Mouse (Mus musculus): Measurements from ENCODE around the gene Mkln1.
A peak's percentile ranks its signal among the peaks of the same experiment; 100 is the strongest.

The Mkln1 gene

DNA sequence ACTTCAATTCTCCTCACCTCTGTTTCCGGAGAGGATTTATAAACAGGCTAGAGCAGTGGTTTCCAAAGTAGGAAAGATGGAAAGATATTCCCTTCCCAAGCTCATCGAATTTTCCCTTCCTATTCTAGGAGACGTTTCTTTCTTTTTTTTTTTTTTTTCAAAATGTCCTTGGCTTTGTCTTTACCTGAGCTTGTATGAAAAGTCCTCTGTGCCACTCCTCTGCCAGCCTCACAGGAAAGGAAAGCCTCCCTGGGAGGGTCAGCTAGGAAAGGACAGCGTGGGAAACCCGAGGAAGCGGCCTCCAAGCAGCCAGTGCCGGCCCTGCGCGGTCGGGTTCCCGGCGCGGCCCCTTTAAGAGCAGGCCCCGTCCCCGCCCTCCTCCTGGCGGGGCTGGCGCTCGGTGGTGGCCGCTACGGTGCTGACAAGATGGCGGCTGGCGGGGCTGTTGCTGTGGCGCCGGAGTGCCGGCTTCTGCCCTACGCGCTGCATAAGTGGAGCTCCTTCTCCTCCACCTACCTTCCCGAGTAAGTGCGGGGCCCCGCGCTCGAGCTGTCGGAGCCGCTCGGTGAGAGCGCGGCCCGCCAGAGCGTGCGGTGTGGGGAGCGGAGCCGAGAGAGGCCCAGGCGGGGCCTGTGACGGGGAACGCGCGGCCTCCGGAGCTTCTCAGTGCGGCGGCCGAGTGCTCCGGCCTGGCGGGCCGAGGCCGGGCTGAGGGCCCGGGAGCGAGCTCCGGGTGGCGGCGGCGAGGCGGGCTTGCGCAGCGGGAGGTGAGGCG, at the start of gene Mkln1:
TSS of gene Mkln1 (plus strand) at position 305 of the 775 bp plus-strand sequence.
- peak; percentile 53 to 89 for DNase-seq (ENCODE audit: low spot score in 2 of 2)

DNA sequence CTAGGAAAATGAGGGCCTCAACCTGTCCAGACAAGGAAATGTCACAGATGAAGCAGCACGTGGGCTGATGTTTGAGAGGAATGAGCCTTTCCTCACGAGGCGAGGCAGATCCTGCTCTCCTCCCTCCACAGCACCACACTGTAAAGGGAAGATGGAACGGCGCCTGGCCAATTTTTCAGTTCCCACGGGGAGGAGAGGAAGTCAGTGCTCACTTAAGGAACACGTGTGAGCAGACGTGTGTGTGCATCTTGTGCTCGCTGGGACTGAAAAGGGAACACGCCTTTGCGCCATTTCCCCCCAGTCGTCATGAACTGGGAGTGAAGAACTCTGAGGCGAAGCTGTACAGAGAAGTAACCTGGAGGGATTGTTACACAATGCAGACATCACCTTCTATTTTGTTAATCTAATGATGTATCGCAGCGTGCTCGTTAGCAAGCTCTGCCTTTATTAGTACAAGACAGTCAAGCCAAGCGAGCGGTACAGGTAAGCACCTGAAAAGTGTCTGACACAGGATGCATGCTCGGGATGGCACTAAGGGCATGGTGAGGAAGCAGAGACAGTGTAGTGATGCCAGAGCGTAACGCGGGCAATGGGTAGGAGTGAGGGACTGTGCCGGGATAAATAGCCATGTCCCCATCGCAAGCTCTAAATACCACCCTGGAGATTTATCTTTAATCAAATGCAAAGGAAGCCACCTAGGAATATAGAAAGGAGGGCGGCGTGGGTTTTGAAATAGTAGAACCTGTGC, 41.9 kb upstream of the Mkln1 start:
- DNase-seq (ENCODE audit: low spot score in 2 of 2) = peak in 1 of 2 experiments; percentile 53

DNA sequence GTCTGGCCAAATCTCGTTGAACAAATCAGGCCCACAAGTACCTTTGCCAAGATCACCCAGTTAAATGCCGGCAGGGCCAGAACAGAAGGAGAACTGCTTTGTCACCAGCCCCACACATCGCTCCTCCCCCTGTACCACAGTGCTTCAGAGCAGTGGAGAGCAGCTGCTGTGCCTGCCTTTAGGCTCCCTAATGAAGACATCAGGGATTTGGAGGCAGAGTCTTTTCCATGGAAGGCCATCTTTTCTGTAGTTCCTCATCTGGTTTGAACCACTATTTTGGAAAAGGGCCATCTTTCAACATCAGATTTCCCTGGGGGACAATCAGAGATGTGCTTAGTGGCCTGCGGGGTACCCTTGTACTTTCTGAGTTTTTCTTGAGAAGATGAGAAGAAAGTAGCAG, 41.2 kb upstream of the Mkln1 start:
- peak in 1 of 2 experiments; percentile 66 for DNase-seq (ENCODE audit: low spot score in 2 of 2)

DNA sequence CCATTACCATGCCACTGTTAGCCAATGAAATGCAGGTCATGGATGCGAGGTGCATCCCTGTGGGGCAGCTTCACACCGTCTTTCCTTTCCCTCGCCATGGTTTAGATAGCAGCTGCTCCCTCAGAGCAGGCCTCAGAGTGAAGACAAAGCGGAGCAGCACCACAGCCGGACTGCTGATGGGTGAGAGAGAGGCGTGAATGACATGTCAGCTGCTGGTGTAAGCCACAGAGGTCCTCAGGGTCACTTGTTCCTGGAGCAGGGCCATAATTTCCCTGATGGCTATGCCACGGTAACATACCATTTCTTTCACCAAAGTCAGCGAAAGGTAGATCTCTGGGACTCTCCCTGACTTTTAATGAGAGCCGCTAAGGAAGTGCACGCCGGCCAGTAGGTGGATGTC, 35.9 kb upstream of the Mkln1 start:
- no peak for DNase-seq (ENCODE audit: low spot score in 2 of 2)

DNA sequence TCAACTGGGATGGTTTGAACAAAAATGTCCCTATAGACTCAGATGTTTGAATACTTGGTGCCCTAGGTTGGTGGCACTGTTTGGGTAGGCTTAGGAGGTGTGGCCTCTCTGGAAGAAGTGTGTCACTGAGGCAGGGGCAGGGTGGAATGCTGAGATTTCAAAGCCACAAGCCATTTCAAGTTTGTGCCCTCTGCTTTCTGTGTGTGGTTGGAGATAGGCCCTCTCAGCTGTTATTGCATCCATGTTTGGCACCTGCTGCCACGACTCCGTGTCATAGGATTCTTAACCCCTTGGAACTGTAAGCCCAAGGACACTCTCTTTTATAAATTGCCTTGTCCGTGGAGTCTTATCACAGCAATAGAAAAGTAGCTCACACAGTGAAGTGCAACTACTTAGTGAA, 34.1 kb upstream of the Mkln1 start:
- DNase-seq (ENCODE audit: low spot score in 2 of 2) = no peak

DNA sequence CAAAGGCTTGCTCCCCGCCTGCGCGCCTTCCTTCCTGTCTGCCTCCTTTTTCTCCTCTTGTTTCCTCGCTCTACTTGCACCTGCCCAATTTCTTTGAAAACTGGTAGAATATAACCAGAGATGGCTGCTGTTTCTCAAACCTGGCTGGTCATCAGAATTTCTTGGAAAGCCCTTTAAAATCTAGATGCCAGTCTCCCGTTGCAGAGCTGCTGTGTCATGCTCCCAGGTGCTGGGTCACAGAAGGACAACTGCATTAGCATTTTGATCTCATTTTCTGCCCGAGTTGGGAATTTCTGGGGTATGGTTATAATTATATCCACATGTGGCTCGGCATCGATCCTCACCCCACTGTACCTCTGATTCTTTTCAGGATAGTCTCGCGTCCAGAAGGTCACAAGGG, 30.6 kb upstream of the Mkln1 start:
- DNase-seq (ENCODE audit: low spot score in 2 of 2) = no peak

DNA sequence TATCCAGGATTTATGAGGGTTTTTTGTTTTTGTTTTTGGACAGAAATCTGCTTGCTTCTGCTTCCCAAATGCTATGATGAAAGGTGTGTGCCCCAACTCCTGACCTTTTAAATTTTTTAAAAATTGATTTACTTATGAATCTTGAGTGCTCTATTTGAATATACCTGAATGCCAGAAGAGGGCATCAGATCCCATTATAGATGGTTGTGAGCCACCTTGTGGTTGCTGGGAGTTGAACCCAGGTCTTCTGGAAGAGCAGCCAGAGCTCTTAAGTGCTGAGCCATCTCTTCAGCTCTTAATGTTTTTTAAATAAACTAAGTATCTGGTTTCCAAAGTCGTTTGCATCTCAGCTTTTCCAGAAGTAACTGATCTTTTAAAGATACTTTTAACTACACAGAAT, 30.0 kb upstream of the Mkln1 start:
- no peak for DNase-seq (ENCODE audit: low spot score in 2 of 2)

DNA sequence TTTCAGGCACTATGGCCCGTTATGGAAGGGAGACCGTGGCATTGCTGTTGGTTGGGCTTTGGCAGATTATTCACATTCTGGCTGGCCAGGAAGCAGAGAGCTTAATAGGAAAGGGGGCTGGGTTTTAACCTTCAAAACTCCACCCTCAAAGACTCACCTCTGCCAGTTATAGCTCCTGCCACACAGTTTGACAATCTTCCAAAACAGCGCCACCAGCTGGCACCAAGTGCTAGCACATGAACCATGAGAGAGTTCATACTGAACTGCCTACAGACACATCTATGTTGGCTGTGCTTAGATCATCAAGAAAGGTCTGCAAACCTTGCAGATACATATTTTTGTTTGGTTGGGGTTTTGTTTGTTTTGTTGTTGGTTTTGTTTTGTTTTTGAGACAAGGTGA, 28.7 kb upstream of the Mkln1 start:
- DNase-seq (ENCODE audit: low spot score in 2 of 2) = peak in 1 of 2 experiments; percentile 25

DNA sequence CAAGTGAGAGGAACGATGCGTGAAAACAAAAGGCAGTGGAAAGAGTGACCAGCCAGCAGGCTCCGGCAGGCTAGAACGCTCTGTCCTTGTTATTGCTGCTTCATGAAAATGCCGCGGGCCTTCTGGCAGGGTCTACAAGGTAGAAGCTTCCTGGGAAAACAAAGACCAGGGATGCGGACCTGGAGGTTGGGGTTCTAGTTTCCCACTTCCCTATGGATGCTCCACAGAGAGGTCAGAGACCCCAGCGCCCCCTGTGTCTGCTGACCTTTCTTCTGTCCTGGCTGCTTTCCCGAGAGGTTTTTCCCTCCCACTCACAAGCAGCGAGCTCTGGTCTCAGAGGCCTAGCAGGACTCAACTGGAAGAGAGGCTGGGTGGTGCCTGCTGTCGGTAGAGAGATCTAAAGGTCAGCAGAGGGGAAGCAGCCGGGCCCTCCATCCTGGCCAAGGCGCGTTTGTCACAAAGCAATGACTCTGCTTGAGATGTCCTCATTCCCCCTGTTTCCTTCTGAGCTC, 27.9 kb upstream of the Mkln1 start:
- no peak for DNase-seq (ENCODE audit: low spot score in 2 of 2)

DNA sequence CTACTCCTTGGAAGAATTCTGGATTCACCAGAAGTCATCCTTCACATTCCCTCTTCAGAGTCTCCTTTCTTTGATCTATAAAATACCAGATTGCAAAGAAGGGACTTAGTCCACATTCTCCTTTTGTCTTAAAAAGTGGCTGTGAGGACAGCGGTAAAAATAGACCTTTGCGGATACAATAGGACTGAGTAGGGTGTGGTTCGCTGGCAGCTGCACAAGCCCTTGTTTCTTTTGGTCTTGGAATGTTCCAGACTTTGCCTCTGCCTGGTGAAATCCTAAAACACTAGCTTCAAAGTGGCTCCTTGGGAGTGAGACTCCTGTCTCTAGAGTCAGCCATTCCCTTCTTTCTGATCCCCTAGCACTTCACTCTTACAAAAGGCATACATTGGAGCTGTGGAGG, 27.4 kb upstream of the Mkln1 start:
- peak in 1 of 2 experiments; percentile 23 for DNase-seq (ENCODE audit: low spot score in 2 of 2)

DNA sequence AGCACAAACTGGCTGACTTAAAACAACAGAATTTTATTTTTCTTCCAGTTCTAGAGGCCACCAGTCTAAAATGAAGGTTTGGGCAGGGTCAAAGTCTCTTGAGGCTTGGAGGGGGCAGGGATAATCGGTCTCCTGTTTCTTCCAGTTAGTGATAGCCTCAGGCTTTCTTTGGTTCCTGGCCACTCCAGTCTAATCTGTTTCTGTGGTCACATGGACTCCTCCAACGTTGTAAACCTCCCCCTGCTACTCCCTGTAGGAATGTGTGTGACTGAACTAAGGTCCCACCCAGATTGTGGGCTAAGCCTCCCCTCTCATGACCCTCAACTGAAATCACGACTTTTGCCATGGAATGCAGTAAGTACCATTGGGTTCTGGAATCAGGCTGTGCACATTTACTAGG, 25.9 kb upstream of the Mkln1 start:
- no peak for DNase-seq (ENCODE audit: low spot score in 2 of 2)

DNA sequence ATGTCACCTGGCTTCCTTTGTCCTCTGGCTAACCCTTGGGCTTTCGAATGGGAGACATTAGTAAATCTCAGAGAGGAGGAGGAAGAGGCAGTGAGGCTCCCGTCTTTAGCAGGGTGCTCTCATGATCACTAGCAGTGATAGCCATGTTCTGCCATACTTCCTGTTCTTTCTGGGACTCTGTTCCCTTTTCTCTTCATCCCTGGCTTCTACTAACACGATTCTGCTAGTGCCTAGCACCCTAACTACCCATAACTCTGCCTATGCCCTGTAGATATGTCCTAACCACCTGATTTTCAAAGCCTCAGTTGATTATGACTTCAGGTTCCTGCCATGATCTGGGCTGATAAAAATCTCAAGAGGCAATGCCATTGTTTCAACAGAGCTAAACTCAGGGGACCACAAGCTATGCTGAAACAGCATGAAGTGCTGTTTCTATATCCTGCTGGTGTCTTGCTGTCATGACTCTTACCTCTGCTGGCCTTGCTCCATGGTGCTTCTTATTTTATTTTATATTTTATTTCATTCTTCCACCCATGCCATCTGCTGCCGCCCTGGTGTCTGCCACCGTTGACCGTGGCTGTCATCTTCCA, 25.4 kb upstream of the Mkln1 start:
- no peak for DNase-seq (ENCODE audit: low spot score in 2 of 2)

DNA sequence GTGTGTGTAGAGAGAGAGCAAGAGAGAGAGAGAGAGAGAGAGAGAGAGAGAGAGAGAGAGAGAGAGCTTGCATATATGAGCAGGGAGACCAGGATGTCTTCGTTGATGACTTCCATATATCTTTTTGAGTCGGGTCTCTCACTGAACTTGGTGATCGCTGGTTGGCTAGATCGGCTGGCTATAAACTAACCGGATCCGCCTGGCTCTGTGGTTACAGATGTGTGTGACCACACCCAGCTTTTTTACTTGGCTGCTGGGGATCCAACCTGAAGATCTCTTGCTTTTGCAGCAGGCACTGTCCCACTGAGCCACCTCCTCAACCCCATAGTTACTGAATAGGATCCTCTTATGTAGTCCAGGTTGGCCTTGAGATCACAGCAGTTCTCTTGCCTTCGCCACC, 15.5 kb upstream of the Mkln1 start:
- no peak for DNase-seq (ENCODE audit: low spot score in 2 of 2)

DNA sequence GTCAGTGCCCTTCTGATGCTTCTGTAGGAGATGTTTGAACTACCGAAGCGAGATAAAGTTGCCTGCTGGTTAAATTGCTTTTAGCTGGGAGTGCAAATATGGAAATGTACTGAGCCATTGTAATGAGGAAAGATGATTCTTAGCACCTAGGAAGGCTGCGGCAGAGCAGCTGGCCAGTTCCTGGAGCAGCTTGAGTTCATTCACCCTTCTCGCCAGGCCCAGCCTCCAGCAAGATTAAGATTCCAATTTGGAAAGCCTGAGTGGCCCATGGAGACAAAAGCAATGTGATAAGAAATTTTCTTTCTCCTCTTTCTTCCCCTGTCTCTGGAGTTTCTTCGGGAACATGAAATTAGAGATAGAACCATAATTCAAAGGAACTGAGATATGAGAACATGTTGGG, 13.7 kb upstream of the Mkln1 start:
- DNase-seq (ENCODE audit: low spot score in 2 of 2) = no peak

DNA sequence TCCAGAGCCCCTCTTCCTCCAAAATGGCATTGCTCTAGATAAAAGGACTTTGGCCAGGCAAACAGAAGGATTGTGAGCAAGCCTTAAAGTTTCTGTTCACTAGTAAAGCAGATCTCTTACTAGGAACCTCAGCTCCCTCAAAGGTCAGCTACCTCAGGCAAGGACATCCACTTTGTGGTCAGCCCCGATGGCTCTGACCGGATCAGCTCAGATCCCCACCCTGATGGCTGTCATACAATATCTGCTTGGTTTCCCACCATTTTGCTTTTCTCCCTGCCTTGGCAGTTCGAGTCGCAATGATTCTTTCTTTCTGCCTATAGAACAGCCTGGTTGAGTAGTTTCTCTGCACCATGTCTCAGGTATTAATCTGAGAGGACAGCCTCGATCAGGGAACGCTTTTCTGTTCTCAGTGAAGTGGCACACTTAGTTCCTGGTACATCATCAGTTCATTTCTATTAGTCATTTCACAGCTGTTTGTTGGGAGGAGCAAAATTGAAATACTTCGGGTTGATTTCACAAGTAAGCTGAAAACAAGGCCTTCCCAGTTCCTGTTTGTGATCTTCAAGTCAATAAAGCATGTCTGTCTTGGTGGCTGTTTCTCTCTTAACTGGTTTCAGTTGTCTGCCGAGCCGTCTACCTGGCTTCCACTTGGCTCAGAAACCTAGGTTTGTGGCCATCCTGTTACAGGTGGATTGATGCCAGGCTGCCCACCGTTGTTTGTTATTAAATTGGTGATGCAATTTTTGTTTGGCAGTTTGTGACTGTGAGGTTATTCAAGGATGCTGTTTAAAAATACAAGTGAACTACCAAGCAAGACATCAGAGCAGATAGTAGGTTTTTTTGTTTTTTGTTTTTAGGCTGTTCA, 13.0 kb upstream of the Mkln1 start:
- DNase-seq (ENCODE audit: low spot score in 2 of 2) = no peak

DNA sequence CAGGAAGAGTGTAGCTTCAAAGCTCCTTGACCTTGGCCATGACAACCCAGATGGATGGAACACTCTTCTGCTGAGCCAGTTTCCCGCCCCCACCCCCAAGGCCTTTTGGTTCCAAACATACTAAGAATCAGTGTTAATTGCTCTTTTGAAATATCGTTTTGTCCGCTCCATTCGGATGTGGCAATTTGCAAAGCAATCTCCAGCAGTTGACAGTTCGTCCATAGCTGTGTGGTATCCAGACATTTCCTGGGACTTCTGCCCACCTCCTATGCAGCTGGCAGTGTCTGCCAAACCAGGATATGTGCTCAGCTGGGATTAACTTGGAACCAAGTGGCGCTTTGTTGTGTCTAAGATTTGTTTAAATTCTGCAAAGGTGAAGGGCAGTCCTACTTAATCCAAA, 8.8 kb upstream of the Mkln1 start:
- DNase-seq (ENCODE audit: low spot score in 2 of 2) = no peak

DNA sequence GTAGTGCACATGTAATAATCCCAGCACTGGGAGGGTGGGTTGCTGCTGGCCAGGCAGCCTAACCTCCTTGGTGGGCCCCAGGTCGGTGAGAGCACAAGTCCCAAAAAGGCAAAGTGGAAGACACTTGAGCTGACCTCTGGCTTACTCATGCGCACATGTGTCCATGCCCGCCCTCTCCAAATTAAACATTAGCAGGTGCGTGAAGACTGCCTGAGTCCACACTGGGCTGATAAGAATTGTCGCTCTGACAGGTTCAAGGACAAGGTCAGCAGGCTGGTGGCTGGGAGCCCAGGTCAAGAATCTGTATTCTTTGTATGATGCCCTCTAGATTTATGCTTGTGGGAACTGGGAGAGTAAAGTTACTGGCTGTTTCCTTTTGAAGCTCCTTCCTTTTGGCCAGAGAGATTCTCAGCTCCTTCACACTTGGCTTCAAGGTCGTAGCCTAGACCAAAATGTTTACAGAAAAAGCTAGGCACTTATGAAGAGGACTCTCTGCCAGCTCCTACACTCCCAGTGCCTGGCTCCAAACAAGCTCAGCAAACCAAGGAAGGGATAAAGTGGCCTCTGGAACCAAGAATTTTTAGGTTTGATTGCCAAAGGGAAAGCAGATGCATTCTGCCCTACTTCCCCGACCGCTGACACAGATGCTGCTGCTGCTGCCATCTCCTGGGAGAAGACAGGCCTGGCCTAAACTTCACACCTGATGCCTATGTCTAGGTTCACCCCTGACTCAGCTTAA, 8.1 kb upstream of the Mkln1 start:
- no peak for DNase-seq (ENCODE audit: low spot score in 2 of 2)

DNA sequence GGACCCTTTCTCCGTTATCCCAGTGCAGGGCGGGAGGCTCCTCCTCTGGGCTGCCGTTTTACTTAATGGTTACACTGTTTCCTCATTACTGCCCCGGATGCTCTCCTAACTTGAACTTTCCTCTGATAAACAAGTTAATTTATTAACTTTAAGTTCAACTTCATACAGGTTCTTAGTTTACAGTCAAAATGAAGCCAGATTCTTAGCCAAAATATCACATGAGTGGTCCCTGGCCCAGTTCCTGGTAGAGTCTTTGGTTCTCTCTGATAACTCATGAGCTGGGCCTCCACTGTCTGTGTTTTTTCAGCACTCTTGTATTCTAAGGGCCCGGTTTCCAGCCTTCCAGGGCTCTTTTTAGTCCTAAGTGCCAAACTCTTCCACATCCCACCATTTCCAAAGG, 5.7 kb upstream of the Mkln1 start:
- DNase-seq (ENCODE audit: low spot score in 2 of 2) = no peak

DNA sequence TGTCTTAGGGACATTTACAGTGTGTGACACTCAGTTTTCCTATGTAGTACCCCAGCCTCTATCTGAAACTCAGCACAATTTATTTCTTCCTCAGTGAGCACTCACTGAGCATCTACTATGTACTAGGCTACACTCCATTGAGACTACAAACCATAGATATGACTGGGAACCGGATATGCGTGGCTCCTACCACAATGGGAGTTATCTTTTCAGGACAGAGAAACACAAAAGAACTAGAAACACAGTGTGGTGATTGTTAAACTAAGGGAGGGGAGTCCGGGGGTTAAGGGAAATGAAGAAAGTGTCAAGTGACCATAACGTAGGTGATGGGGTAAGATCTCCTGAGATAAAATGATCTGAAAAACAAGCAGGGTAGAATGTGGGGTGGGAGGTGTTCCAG, 2.4 kb upstream of the Mkln1 start:
- DNase-seq (ENCODE audit: low spot score in 2 of 2) = no peak

DNA sequence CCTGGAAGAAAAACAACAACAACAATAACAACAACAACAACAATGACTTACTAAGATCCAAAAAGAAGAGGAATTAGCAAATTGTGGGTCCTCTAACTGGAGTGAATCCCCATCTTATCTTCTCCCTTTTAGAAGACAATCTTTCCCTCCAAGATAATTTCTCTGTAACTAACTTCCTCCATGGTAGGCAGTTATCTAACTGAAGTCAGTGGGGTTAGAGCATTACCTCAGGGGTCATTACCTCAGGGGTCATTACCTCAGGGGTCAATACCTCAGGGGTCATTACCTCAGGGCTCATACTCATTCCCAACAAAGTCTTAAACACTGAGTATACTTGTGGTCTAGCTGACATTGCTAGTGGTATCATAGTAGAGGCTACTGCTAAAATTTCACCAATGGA, 1.2 kb upstream of the Mkln1 start:
- no peak for DNase-seq (ENCODE audit: low spot score in 2 of 2)

DNA sequence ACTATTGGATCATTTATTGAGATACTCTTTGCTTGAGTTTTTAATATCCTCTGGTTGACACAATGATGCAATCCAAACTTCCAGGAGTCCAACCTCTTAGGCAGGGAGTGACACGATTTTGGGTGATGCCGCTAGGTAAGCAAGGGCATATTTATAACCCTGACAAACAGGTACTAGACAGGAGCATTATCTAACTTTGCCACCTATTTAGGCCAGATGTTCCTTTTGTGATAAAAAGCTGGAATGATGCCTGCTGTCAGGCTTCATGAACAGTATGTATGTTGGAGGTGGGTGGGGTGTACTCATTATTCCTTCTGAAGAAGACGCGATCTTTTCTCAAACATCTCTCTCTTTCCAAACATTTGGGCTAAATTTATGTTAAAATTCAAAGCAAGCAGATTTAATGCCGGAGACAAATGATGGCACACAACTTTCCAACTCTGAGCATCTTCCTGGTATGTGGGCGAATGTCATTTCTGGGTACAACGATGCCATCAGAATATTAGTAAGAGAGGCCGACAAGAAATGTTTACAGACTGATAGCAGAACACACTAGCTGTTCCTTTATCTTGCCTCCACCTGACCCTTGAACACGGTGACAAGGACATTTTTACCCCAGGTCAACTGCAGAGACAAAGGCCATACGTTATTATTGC, 632 bp upstream of the Mkln1 start:
- DNase-seq (ENCODE audit: low spot score in 2 of 2) = no peak
